Mouse (Mus musculus): ENCODE measurements around the gene Olfr1510.
"Not testable (repeated sequence)": the region's sequence is repeated elsewhere in the genome, so short reads cannot be mapped to it uniquely, and the experiment has no call there.

Olfr1510 gene

GRCm38 (mm10) chr14:52414273-52414672, at the start of gene Olfr1510:
Olfr1510 (minus strand) TSS chr14:52414373.
- CTCF ChIA-PET, result no interaction called here

DNA sequence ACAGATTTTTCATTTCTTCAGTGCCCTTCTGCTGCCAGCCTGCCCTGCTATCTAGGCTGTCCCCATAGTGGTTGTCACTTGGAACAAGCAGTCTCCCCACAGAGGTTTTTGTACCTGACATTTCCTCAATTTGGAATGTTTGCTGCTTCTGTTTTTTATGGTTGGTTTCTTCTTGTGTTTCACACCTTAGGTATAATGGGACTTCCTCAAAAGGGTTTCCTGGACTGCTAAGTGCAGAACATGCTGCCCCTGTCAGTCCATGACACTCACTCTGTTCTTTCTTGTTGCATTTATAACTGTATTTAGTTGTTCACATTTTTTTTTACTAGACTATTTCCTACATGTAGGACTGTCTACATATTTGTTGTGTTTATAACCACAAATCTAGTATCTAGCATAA, 47.8 kb upstream of the Olfr1510 start:
- CTCF ChIA-PET, result no interaction called here

DNA sequence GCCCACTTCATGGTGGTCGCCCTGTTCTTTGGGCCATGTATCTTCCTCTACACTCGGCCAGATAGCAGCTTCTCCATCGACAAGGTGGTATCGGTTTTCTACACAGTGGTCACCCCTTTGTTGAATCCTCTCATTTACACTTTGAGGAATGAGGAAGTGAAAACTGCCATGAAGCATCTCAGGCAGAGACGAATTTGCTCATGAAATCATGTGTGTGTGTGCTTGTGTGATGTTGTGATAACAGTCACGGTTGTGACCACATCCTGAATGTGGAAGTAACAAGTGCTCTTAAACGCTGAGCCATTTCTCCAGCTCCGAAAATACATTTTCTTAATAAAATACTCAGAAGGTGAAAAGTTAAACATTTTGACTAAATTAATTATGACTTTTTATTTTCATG, 37.0 kb upstream of the Olfr1510 start:
- CTCF ChIA-PET, result interaction anchor here (0.6 kb wide), 1 partner anchor 10 kb away, joined by 4 read pairs; no protein-coding TSS in a partner anchor

GRCm38 (mm10) chr14:52442690-52443089, 28.5 kb upstream of the Olfr1510 start, which contains the start of gene Olfr1509:
Olfr1509 (plus strand) TSS chr14:52442990.
- CTCF ChIA-PET, result no interaction called here

GRCm38 (mm10) chr14:52427686-52428085, 13.5 kb upstream of the Olfr1510 start:
- CTCF ChIA-PET, result no interaction called here

DNA sequence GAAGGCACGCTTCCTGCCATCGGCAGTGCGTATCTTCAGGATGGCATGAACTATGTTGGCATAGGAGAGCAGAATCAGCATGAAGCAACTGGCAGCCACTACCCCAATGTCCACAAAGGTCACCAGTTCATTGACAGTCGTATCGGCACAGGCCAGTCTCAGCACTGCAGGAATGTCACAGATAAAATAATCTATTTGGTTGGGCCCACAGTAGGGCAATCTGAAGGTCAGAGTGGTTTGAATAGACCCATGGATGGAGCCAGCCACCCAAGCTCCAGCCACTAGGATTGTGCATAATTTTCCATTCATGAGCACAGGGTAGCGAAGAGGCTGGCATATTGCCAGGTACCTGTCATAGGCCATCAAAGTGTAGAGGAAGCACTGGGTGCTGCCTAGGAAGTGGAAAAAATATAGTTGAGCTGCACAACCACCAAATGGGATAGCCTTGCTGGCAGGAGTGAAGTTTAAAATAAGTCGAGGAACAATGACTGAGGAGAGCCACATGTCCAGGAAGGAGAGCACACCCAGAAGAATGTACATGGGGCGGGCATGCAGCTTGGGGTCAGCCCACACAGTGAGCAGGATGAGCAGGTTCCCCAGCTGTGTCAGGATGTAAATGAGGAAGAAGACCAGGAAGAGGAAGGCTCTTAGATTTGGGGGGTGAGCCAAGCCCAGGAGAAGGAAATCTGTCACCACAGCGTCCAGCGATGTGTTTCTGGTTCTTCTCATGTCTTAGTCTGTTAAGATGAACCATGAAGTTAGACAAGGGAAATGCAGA, 3.8 kb downstream of the Olfr1510 start:
- CTCF ChIA-PET, result not testable (repeated sequence)

DNA sequence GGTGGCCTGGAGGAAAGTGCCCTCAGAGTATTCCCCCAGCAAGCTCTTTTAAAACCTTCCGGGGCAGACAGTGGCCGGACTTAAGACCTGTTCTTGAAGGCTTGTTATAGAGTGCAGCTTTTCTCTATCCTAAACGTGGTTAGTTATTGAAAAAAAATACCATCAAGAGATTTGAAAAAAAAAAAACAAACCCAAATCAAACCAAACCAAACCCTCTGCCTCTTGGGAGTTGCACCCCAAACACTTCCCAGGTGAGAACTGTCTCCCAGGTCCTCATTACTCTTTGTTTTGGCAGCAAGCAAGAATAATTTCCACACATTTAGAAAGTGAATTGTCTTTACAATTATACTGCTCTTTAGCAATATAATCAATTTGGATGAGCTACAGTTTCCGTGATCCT, 16.9 kb downstream of the Olfr1510 start, which contains the start of gene Olfr1511:
Gene Olfr1511 (minus strand): TSS at position 101 of the 400 bp plus-strand sequence.
- CTCF ChIA-PET, result no interaction called here

DNA sequence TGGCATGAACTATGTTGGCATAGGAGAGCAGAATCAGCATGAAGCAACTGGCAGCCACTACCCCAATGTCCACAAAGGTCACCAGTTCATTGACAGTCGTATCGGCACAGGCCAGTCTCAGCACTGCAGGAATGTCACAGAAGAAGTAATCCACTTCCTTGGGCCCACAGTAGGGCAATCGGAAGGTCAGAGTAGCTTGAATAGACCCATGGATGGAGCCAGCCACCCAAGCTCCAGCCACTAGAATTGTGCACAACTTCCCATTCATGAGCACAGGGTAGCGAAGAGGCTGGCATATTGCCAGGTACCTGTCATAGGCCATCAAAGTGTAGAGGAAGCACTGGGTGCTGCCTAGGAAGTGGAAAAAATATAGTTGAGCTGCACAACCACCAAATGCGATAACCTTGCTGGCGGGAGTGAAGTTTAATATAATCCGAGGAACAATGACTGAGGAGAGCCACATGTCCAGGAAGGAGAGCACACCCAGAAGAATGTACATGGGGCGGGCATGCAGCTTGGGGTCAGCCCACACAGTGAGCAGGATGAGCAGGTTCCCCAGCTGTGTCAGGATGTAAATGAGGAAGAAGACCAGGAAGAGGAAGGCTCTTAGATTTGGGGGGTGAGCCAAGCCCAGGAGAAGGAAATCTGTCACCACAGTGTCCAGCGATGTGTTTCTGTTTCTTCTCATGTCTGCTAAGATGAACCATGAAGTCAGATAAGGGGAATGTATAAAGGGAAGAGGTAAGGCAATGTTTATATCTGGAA, 23.9 kb downstream of the Olfr1510 start:
- CTCF ChIA-PET, result not testable (repeated sequence)

GRCm38 (mm10) chr14:52379068-52379467, 35.1 kb downstream of the Olfr1510 start, which contains the start of gene Olfr1512:
Olfr1512 (minus strand) TSS chr14:52379168.
- CTCF ChIA-PET, result no interaction called here

DNA sequence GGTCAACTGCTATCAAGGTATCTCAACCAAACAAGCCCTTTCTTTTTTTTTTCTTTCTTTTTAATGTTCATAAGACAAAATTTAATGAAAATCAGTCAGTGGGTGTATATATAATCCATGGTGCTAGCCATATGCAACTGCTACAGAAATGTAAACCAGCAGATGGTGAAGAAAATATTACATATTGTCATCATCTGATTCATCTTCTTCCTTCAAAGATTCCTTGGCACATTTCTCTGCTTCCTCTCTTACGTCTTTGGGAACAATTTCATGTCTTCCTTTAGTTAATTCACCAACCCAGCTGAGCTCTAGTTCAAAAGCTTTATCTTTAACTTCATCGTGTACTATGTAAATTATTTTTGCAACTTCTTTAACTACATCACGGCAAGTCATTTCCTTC, 45.4 kb downstream of the Olfr1510 start:
- CTCF ChIA-PET, result no interaction called here

Data from spleen, embryonic (tissue).